Comparison of ENCODE assay signal across 16 mouse cellular contexts in genomic region chr9:91876823-91877222, GRCm38 (mm10).
"Had no signal": no experiment of that assay in that cellular context is flagged by ENCODE, and none has a peak within 500 bp of the region (broad histone marks: within the 10 kb centered on the region; RNA-seq: fewer than 3 reads in every experiment).

No protein-coding gene starts in this region.

- H3K4me2 ChIP-seq: lung, embryonic 14.5 days; midbrain, embryonic 11.5 days; midbrain, embryonic 13.5 days; midbrain, embryonic 15.5 days; stomach, embryonic 15.5 days had no signal

- H3K4me1 ChIP-seq: megakaryocyte, embryonic 14.5 days; midbrain, embryonic 13.5 days; midbrain, embryonic 15.5 days; stomach, embryonic 15.5 days had no signal

- H3K9me3 ChIP-seq: midbrain, embryonic 13.5 days; midbrain, embryonic 15.5 days; stomach, embryonic 15.5 days had no signal

- H3K4me3 ChIP-seq: megakaryocyte, embryonic 14.5 days; midbrain, embryonic 13.5 days; midbrain, embryonic 15.5 days; stomach, embryonic 15.5 days had no signal

- H3K36me3 ChIP-seq: midbrain, embryonic 13.5 days; midbrain, embryonic 15.5 days; stomach, embryonic 15.5 days had no signal

- H3K27me3 ChIP-seq: megakaryocyte, embryonic 14.5 days; midbrain, embryonic 13.5 days; midbrain, embryonic 15.5 days; stomach, embryonic 15.5 days had no signal

- H3K27ac ChIP-seq: liver, embryonic 14.5 days; macrophage; midbrain, embryonic 13.5 days; midbrain, embryonic 15.5 days; stomach, embryonic 15.5 days; stomach, postnatal 0 days had no signal

- DNase-seq: lung, adult 18-20 months; lung, embryonic 14.5 days; lung, postnatal 10 days; lung, postnatal 36 days; right cerebral cortex, postnatal 14 days; thymus, adult 2 months; thymus, postnatal 25 days; thymus, postnatal 4 days had no signal

- ATAC-seq: midbrain, embryonic 13.5 days; midbrain, embryonic 15.5 days had no signal

- H3K9ac ChIP-seq: liver, embryonic 14.5 days; lung, embryonic 14.5 days; midbrain, embryonic 13.5 days; midbrain, embryonic 15.5 days; stomach, embryonic 15.5 days had no signal
